Mouse (Mus musculus) heart, embryonic 13.5 days (tissue): ENCODE measurements around the gene Ccdc97. TPM values are rescaled to one million over a fixed set of nuclear protein-coding genes. Genes with fewer than 3 reads are reported as not detected.

Source experiments
- ATAC-seq: fragments of 200-750 bp; cut with Nextera tagmentation; 2 replicates; pipeline ENCODE4 v1.8.0; 2017; ENCODE audit warnings: moderate TSS enrichment; ENCODE audit not compliant: insufficient number of reproducible peaks, low FRiP score, low TSS enrichment; ENCODE audit errors: extremely low read depth
- H3K27ac ChIP-seq: fragments of 300-500 bp; sonication (generic); replicated peaks from 2 replicates; pipeline ENCODE4 v1.5.1; 2015; ENCODE audit warnings: moderate library complexity, mild to moderate bottlenecking, inconsistent platforms
- H3K27me3 ChIP-seq: fragments of 300-500 bp; sonication (generic); replicated peaks from 2 replicates; pipeline ENCODE4 v1.6.1; 2015; ENCODE audit warnings: mild to moderate bottlenecking, inconsistent platforms
- H3K36me3 ChIP-seq: fragments of 300-500 bp; sonication (generic); 2 replicates; pipeline ENCODE4 v1.6.1; 2015; ENCODE audit warnings: mild to moderate bottlenecking, inconsistent platforms
- H3K4me1 ChIP-seq: fragments of 300-500 bp; sonication (generic); 2 replicates; pipeline ENCODE4 v1.6.1; 2015; ENCODE audit warnings: inconsistent platforms
- H3K4me2 ChIP-seq: fragments of 300-500 bp; sonication (generic); 2 replicates; pipeline ENCODE4 v1.6.1; 2015; ENCODE audit warnings: inconsistent platforms, mild to moderate bottlenecking, moderate library complexity
- H3K4me3 ChIP-seq: fragments of 300-500 bp; sonication (generic); 2 replicates; pipeline ENCODE4 v1.5.1; 2015; ENCODE audit warnings: moderate library complexity, mild to moderate bottlenecking, inconsistent platforms
- H3K9ac ChIP-seq: fragments of 300-500 bp; sonication (generic); 2 replicates; pipeline ENCODE4 v1.6.1; 2015; ENCODE audit warnings: inconsistent platforms, mild to moderate bottlenecking, moderate library complexity
- H3K9me3 ChIP-seq: fragments of 300-500 bp; sonication (generic); 2 replicates; pipeline ENCODE4 v1.6.1; 2016; ENCODE audit warnings: inconsistent platforms
- WGBS: fragments of 180-500 bp; shearing (Covaris S2); methylation state at CpG from one replicate; pipeline ENCODE4 v1.1.7; 2015; ENCODE audit warnings: mixed read lengths; 5-methylcytosine and 5-hydroxymethylcytosine counted together
- polyA plus RNA-seq: library from polyadenylated mRNA; unstranded; fragments of >200 nt; fragmentation: Nextera tagmentation; extraction: Ambion mirVana; gene quantifications from 2 replicates; pipeline ENCODE4 v1.2.1, GENCODE M21; 2015

Gene Ccdc97
- polyA plus RNA-seq, 1 experiment from 2014 or later: 22.1 TPM

DNA sequence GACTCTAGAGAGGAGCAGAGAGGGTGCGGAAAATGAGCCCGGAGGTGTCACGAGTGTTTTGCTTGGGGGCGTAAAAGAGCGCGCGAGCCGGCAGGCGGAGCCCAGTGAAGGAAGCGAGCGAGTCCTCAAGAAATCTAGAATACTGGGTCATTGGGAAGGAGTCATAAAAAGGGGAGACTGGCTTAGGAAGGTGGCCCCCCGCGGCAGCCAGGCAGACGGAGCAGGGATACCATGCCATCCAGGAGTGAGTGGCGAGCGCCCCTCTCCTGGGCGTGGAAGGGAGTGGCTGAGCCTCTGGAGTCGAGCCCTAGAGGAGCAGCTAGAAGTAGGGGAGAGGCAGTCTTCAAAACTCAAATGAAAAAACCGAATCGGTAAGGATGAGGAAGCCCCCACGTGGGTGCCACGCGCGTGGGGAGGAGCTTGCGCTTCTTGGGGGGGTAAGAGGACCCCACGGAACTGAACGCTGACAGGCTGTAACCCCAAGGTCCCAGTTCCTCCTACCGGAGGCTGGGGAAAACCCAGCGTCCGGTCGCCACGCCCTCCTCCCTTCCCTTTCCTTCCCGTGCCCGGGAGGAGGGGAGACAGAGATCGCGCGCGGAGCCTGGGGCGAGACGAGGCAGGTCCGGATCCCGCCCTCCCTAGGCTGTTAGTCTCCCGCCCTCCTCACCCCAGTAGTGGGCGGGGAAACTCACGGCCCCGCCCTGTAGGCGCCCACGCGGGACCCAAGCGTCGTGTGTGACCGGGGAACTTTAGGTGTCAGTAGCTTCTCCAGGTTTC is 29.9 kb downstream of the Ccdc97 start:
- Histone ChIP-seq H3K27ac (peak overlapping the region; percentile 87), H3K27me3 (peaks cover 29% of the 10 kb centered on the region), H3K4me3 (peak overlapping the region; percentile 67), H3K9ac (peak overlapping the region; percentile 88), H3K4me1 (peaks cover 34% of the 10 kb centered on the region), H3K36me3 (peaks cover 24% of the 10 kb centered on the region), H3K4me2 (peak overlapping the region; percentile 88), H3K9me3 (no peaks in the 10 kb centered on the region)
- under 1% methylated on average over 51 of the region's 52 CpGs for WGBS
- ATAC-seq: peak; percentile 62

- Histone ChIP-seq H3K4me3 (peak overlapping the region; percentile 67), H3K9me3 (no peaks in the 10 kb centered on the region), H3K9ac (peak overlapping the region; percentile 88), H3K27ac (peak overlapping the region; percentile 87), H3K27me3 (peaks cover 29% of the 10 kb centered on the region), H3K4me1 (peaks cover 44% of the 10 kb centered on the region), H3K36me3 (peaks cover 22% of the 10 kb centered on the region), H3K4me2 (peak overlapping the region; percentile 88)
- ATAC-seq: no peak; the same call in 1 of the 2 replicates
- 1% methylated on average over 47 of the region's 47 CpGs for WGBS
Measured at GRCm38 (mm10) chr7:25687811-25688401, 31.0 kb downstream of the Ccdc97 start.

DNA sequence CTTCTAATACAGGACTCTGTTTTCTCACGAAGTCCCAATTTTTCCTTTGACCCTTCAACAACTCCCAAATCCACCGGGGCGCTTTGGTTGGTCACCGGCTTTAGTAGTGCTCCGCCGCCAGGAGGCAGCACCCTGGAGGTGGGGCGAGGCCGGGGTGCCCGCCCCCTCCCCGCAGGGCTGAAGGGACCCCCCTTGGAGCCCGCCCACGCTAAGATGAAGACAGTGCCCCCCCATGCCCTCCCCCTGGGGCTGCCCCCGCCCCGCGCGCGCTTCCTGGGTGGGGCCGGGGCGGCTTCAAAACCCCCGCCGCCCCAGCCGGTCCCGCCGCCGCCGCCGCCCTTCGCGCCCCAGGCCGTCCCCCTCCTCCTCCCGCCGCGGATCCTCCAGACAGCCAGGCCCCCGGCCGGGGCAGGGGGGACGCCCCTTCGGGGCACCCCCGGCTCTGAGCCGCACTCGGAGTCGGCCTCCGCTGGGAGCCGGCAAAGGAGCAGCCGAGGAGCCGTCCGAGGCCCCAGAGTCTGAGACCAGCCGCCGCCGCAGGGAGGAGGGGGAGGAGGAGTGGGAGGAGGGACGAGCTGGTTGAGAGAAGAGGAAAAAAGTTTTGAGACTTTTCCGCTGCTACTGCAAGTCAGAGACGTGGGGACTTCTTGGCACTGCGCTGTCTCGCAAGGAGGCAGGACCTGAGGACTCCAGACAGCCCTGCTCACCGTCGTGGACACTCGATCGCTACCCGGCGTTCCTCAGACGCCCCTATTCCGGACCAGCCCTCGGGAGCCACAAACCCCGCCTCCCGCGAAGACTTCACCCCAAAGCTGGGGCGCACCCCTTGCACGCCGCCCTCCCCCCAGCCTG is 32.0 kb downstream of the Ccdc97 start, which contains the start of gene Tgfb1:
Gene Tgfb1 (plus strand): TSS at position 323 of the 852 bp plus-strand sequence.
- Histone ChIP-seq H3K27me3 (peaks cover 29% of the 10 kb centered on the region), H3K9ac (peak within 1 kb of the TSS; percentile 88), H3K4me2 (peak within 1 kb of the TSS; percentile 88), H3K36me3 (peaks cover 15% of the 10 kb centered on the region), H3K4me1 (peaks cover 45% of the 10 kb centered on the region), H3K27ac (peak within 1 kb of the TSS; percentile 87), H3K9me3 (no peaks in the 10 kb centered on the region), H3K4me3 (peak within 1 kb of the TSS; percentile 67)
- WGBS: 1% methylated on average over 54 of the region's 69 CpGs
- ATAC-seq: peak; percentile 39

DNA sequence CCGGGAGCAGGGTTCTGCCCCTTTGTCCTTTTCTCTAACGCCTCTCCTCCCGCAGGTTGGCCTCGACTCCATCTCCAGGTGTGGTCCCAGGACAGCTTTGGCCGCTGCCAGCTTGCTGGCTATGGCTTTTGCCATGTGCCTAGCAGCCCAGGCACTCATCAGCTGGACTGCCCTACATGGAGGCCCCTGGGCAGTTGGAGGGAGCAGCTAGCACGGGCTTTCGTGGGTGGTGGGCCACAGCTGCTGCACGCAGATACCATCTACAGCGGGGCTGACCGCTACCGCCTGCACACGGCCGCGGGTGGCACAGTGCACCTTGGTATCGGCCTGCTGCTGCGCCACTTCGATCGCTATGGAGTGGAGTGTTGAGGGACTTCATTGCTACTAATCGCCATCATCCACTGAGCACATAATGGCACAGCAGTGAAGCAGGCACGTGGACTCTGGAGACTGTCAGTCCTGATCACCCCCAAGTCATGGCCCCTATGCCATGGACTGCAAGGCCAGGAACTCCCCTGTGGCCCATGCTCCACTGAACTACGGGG is 32.9 kb downstream of the Ccdc97 start:
- no peaks in the 10 kb centered on the region for H3K9me3 ChIP-seq
- peak overlapping the region; percentile 88 for H3K9ac ChIP-seq
- H3K27ac ChIP-seq: peak overlapping the region; percentile 87; the same call in 1 of the 2 replicates
- H3K27me3 ChIP-seq: peaks cover 27% of the 10 kb centered on the region
- 63% methylated on average over 21 of the region's 21 CpGs for WGBS
- H3K4me1 ChIP-seq: peaks cover 54% of the 10 kb centered on the region
- H3K4me2 ChIP-seq: peak overlapping the region; percentile 88
- peak overlapping the region; percentile 67 for H3K4me3 ChIP-seq
- H3K36me3 ChIP-seq: peaks cover 12% of the 10 kb centered on the region; the same call in 1 of the 2 replicates
- ATAC-seq: no peak

- Histone ChIP-seq H3K36me3 (peaks cover 12% of the 10 kb centered on the region; the same call in 1 of the 2 replicates), H3K9me3 (no peaks in the 10 kb centered on the region), H3K27ac (no peak overlapping the region), H3K9ac (no peak overlapping the region), H3K27me3 (peaks cover 16% of the 10 kb centered on the region), H3K4me3 (no peak overlapping the region), H3K4me1 (peaks cover 57% of the 10 kb centered on the region), H3K4me2 (no peak overlapping the region)
- ATAC-seq: no peak
- WGBS: 79% methylated on average over 6 of the region's 6 CpGs
Measured at GRCm38 (mm10) chr7:25684659-25685058, 34.2 kb downstream of the Ccdc97 start.

GRCm38 (mm10) chr7:25683474-25684180 is 35.3 kb downstream of the Ccdc97 start:
- ATAC-seq: no peak
- Histone ChIP-seq H3K4me3 (no peak overlapping the region), H3K27me3 (peaks cover 22% of the 10 kb centered on the region), H3K27ac (0 out of 2 replicates have a peak overlapping the region, but pooled peaks have one; percentile 15), H3K4me2 (no peak overlapping the region), H3K9ac (no peak overlapping the region), H3K4me1 (peaks cover 49% of the 10 kb centered on the region), H3K9me3 (no peaks in the 10 kb centered on the region), H3K36me3 (peaks cover 12% of the 10 kb centered on the region; the same call in 1 of the 2 replicates)
- WGBS: 37% methylated on average over 7 of the region's 7 CpGs

GRCm38 (mm10) chr7:25681341-25682231 is 37.3 kb downstream of the Ccdc97 start:
- peaks cover 36% of the 10 kb centered on the region for H3K4me1 ChIP-seq
- peaks cover 28% of the 10 kb centered on the region for H3K27me3 ChIP-seq
- no peaks in the 10 kb centered on the region for H3K9me3 ChIP-seq
- ATAC-seq: no peak
- H3K4me3 ChIP-seq: peak overlapping the region; percentile 71
- H3K27ac ChIP-seq: peak overlapping the region; percentile 93
- H3K4me2 ChIP-seq: peak overlapping the region; percentile 72
- H3K9ac ChIP-seq: peak overlapping the region; percentile 44; the same call in 1 of the 2 replicates
- peaks cover 12% of the 10 kb centered on the region; the same call in 1 of the 2 replicates for H3K36me3 ChIP-seq
- 54% methylated on average over 15 of the region's 15 CpGs for WGBS

DNA sequence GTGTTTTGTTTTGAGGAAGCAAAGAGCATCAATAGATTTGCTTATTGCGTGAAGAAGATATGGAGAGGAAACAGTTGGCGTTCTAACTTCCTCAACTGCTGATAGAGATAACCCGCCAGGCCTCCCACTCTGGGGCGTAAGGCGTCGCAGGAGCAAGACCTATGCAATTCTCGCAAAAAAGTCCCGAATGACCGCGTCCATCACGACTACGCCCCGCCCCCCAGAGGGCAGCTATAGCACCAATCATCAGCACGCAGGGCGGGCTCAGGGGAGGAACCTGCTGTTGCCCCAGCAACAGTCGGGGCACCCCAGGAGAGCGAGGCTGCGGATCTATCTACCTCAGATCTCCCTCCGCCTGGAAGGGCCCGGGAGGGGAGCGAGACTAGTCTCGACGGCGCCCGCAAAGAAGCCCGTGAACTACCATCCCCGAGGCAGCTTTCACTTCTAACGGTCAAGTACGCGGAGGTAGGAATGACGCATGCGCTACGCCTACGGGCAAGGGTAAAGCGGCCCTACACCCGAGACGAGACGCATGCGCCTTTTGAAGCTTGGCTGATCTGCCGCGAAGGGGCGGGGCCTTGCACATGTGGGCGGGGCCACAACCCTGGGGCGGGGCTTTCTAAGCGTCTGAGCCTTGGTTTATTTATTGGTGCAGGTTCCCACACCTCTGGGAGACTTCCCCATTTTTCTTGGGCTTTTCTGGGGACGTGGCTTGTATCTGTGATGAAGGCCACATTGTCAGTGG is 38.2 kb downstream of the Ccdc97 start, which contains the start of gene B9d2:
Gene B9d2 (plus strand): TSS at position 267 of the 745 bp plus-strand sequence.
- Histone ChIP-seq H3K9ac (peak within 1 kb of the TSS; percentile 84), H3K9me3 (no peaks in the 10 kb centered on the region), H3K4me1 (peaks cover 34% of the 10 kb centered on the region), H3K27ac (peak within 1 kb of the TSS; percentile 93), H3K36me3 (peaks cover 12% of the 10 kb centered on the region; the same call in 1 of the 2 replicates), H3K27me3 (peaks cover 31% of the 10 kb centered on the region), H3K4me2 (peak within 1 kb of the TSS; percentile 72), H3K4me3 (peak within 1 kb of the TSS; percentile 71)
- under 1% methylated on average over 46 of the region's 46 CpGs for WGBS
- ATAC-seq: peak; percentile 89

DNA sequence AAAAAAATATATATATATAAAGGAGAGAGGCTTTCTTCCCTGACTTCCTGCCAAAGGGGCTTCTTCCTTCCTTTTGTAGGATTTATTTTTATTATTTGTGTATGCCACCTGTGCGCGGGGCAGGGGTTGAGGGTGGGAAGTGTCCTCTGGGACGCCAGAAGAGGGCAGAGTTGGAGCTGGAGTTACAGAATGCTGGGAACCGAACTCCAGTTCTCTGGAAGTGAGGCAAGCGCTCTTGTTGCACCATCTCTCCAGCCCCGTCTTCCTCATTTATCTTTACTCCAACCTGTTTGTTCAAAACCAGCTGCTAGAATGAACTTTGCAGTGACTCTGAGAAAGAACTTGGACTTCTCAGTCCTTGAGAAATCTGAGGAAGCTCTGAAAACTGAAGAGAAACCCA is 38.9 kb downstream of the Ccdc97 start:
- no peak for ATAC-seq
- Histone ChIP-seq H3K9me3 (no peaks in the 10 kb centered on the region), H3K4me2 (peak overlapping the region; percentile 72), H3K27me3 (peaks cover 37% of the 10 kb centered on the region), H3K36me3 (peaks cover 12% of the 10 kb centered on the region; the same call in 1 of the 2 replicates), H3K9ac (peak overlapping the region; percentile 84), H3K27ac (peak overlapping the region; percentile 93), H3K4me3 (peak overlapping the region; percentile 71), H3K4me1 (peaks cover 38% of the 10 kb centered on the region)
- 11% methylated on average over 6 of the region's 6 CpGs for WGBS
